Mouse (Mus musculus) stomach, postnatal 0 days (tissue): ENCODE results near the gene Pipox.

Experiments used
- CTCF ChIP-seq: IDR thresholded peaks from 2 replicates; pipeline ENCODE4 v1.5.1; 2016; ENCODE audit warnings: antibody characterized with exemption, low read depth, mild to moderate bottlenecking, moderate library complexity
- EP300 ChIP-seq: optimal IDR thresholded peaks from 2 replicates; pipeline ENCODE3; 2016; ENCODE audit warnings: antibody characterized with exemption

DNA sequence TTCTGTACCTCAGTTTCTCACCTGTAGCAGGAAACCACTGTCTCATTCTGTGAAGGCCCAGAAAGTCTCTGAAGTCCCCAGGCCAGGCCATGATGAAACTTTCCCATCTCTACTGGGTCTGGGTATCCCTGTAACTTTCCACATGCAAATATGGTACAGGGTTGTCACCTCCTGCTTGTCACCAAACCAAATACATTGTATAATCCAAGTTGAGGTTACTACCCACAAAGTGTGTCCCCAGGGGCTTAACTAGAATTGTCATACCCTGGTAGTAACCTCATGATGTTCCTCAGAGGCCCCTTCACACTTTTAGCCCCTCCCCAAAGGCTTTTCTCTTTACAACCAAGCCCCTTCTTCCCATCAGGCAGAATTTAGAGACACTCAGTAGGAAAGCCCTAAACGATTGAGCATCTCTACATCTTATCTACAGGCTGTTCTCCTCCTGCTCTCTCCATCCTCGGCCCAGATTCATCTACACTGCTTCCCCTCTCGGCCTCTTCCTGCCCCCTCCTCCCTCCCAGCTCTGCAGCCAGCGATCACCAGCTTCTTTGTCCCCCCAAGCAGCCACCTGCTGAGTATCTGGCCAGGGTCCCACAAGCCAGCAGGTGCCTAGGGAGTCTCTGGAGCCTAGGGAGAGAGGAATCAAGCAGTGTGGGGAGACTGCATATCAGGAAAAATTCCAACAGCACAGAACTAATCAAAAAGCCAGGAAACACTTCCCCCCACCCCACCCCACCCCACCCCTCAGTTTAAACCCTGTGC lies 43.9 kb upstream of the Pipox start:
- no peak for TF ChIP-seq EP300
- no peak for TF ChIP-seq CTCF
